Mouse (Mus musculus) erythroblast, embryonic 14.5 days (primary cell): ENCODE data around the gene Tmem63a. TPM values are rescaled to one million over a fixed set of nuclear protein-coding genes. Genes with fewer than 3 reads are reported as not detected.
"Not testable (repeated sequence)": the region's sequence is repeated elsewhere in the genome, so short reads cannot be mapped to it uniquely, and the experiment has no call there.

ENCODE experiments used
- H3K27me3 ChIP-seq: 2 replicates; pipeline ENCODE4 v1.6.1; 2012; ENCODE audit warnings: inconsistent platforms; ENCODE audit not compliant: control insufficient read depth
- H3K36me3 ChIP-seq: 2 replicates; pipeline ENCODE4 v1.6.1; 2012; ENCODE audit warnings: mild to moderate bottlenecking, inconsistent platforms; ENCODE audit not compliant: control insufficient read depth
- H3K4me1 ChIP-seq: 2 replicates; pipeline ENCODE4 v1.6.1; 2012; ENCODE audit warnings: inconsistent platforms; ENCODE audit not compliant: control insufficient read depth
- H3K4me3 ChIP-seq: replicated peaks from 2 replicates; pipeline ENCODE3; 2012; ENCODE audit warnings: moderate library complexity, mild to moderate bottlenecking, inconsistent platforms
- H3K9me3 ChIP-seq: 2 replicates; pipeline ENCODE4 v1.6.1; 2012; ENCODE audit warnings: low read length, inconsistent platforms, mixed read lengths; ENCODE audit not compliant: control insufficient read depth
- GATA1 ChIP-seq: IDR thresholded peaks from 2 replicates; pipeline ENCODE4 v1.6.1; 2012; ENCODE audit warnings: low read length, inconsistent platforms, mixed read lengths
- TAL1 ChIP-seq: IDR thresholded peaks from 3 replicates; pipeline ENCODE4 v1.6.1; 2012; ENCODE audit warnings: low read length, inconsistent platforms, mixed read lengths
- polyA plus RNA-seq: library from polyadenylated mRNA; stranded (reverse); fragments of >175 nt; gene quantifications from 2 replicates; pipeline ENCODE4 v1.2.3, GENCODE M21; 2012

Gene Tmem63a
- polyA plus RNA-seq, 1 experiment = 0.36 TPM

DNA sequence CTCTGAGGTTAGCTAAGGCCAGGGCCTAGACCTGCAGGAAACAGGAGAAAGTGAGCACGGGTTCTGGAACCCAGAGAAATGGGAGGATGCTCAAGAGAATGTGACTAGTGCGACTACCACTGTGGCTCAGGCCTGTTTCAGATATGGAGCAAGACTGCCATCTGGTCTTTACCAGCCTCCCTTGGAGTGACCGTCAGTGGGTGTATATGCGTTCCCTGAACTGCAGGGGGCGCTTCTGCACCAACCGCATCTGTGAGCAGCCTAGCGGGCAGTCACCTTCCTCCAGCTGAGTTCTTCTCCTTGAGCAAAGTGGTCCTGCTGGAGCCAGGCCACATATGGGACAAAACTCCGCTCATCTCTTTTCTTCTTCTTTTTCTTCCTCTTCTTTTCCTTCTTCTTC is 22.5 kb upstream of the Tmem63a start:
- peaks cover 25% of the 10 kb centered on the region for H3K4me1 ChIP-seq
- H3K4me3 ChIP-seq = no peak overlapping the region
- H3K36me3 ChIP-seq = no peaks in the 10 kb centered on the region
- H3K9me3 ChIP-seq = peaks cover 4% of the 10 kb centered on the region
- H3K27me3 ChIP-seq = peaks cover 8% of the 10 kb centered on the region
- no peak for TF ChIP-seq TAL1
- no peak for TF ChIP-seq GATA1

DNA sequence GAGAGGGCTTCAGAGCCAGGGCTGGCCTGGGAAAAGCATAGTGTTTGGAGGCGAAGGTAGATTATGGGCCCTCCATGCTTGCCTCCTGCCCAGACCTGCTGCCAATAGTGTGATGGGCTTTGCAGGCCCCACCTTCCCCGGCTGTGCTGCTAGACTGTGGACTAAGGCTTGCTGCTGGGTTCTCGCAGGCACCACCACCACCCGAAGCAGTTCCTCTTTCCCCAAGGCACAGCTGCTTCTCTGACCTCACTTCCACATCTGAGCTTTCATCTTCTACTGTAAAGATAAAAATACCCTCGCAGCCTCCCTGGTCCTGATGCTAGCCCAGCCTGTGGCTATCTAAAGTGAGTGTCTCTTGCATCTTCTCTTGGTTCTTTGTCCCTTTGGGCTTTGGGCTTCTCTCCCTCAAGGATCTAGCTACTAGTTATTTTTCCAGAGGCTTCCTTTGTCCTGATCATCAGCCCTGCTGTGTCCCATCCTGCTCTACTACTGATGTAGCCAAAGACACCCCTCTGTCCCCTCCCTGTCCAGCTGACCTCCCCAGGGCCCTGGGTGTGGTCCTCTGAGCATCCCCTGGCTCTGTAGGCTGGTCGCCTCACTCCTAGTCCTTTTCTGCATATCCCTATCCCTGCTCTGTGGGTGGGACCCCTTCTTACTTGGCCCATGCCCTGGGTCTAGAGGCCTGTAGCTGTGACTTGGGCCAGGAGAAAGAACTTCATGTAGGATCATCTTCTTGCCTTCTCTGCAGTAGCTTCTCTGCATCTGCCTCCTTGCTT is 19.7 kb upstream of the Tmem63a start:
- Histone ChIP-seq H3K27me3 (peaks cover 14% of the 10 kb centered on the region), H3K4me3 (no peak overlapping the region), H3K9me3 (peaks cover 2% of the 10 kb centered on the region; the same call in 1 of the 2 replicates), H3K4me1 (peaks cover 7% of the 10 kb centered on the region), H3K36me3 (no peaks in the 10 kb centered on the region)
- TF ChIP-seq GATA1 (no peak), TAL1 (no peak)

DNA sequence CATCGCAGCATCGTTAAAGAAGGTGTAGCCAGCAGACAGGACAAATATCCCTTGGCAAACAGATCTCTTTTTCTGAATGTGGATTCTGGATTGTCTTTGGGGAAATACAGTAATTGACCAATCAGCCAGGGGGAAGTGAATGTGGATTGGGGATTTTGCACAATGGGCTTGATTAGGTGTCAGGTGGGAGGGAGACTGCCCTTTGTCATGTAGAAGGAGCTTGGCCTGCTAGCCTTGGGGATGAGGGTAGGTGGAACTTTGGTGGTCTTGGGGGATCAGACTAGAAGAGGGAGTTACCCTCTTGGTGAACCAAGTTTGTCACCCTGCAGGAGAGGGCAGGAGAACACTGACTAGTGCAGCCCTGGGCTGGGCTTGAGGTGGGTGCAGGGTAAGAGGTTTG is 17.4 kb upstream of the Tmem63a start:
- TF ChIP-seq GATA1 = no peak
- TF ChIP-seq TAL1 = no peak
- H3K4me3 ChIP-seq = no peak overlapping the region
- H3K9me3 ChIP-seq = peaks cover under 1% of the 10 kb centered on the region
- H3K4me1 ChIP-seq = peaks cover 3% of the 10 kb centered on the region
- H3K27me3 ChIP-seq = peaks cover 25% of the 10 kb centered on the region
- H3K36me3 ChIP-seq = no peaks in the 10 kb centered on the region

DNA sequence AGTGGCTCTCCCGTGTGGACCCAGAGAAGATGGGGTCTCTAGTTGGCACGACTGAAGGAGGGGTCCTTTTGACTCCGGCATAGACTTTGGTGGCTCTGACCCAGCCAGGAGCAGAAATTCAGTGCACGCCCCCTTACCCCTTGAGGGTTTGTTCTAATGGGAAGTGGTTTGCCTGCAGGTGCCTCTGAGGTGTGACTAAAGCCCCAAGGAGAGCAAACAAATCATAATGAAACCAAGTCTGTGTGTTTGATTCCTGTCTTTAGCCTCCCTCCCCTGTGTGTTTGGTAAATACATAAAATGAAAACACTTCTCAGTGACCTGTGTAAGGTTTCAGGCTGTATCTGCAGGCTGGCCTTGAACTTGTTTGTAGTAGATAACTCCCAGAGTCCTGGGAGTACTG is 15.9 kb upstream of the Tmem63a start:
- TF ChIP-seq GATA1 (no peak), TAL1 (no peak)
- Histone ChIP-seq H3K27me3 (peaks cover 37% of the 10 kb centered on the region), H3K36me3 (no peaks in the 10 kb centered on the region), H3K4me1 (no peaks in the 10 kb centered on the region; the same call in none of the 2 replicates), H3K9me3 (peaks cover 11% of the 10 kb centered on the region), H3K4me3 (no peak overlapping the region)

DNA sequence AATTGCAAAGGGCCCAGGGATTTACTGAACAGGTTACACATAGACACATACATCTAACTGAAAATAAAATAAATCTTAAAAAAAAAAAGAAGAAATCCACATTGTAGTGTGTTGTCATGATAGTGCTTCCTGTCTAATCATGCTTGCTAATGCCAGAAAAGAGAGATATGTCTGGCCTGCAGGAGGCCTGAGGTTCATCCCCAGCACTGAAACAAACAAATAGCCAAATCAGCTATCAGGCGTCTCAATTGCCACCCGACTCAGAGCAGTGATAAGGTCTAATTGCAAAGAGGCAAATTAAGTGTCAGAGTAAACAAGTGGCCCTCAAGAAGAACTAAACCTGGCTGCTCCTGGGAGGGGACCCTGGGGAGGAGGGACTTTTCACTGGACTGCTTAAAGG is 12.5 kb upstream of the Tmem63a start:
- Histone ChIP-seq H3K4me3 (no peak overlapping the region), H3K9me3 (peaks cover 11% of the 10 kb centered on the region), H3K4me1 (no peaks in the 10 kb centered on the region; the same call in none of the 2 replicates), H3K27me3 (peaks cover 60% of the 10 kb centered on the region), H3K36me3 (no peaks in the 10 kb centered on the region)
- TF ChIP-seq GATA1 = no peak
- no peak for TF ChIP-seq TAL1

DNA sequence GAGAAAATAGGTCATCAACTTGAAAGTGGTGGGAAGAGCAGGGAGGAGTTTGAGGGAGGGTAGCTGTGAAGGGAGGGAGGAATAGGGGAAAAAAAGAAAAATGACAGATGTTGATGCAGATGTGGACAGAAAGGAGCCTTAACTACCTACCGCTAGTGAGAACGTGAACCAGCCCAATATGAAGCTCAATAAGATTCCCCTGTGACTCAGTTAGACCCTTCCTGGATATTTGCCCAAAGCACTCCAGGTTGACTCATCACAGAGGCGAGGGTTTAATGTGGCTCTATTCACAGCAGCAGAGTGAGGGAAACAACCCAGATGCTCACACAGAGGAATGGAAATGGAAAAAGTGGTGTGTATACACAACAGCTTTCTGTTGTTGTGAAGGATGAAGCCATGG is 11.0 kb upstream of the Tmem63a start:
- Histone ChIP-seq H3K4me1 (no peaks in the 10 kb centered on the region; the same call in none of the 2 replicates), H3K4me3 (no peak overlapping the region), H3K9me3 (peaks cover 11% of the 10 kb centered on the region), H3K36me3 (no peaks in the 10 kb centered on the region), H3K27me3 (peaks cover 74% of the 10 kb centered on the region)
- TF ChIP-seq GATA1 (no peak), TAL1 (no peak)

DNA sequence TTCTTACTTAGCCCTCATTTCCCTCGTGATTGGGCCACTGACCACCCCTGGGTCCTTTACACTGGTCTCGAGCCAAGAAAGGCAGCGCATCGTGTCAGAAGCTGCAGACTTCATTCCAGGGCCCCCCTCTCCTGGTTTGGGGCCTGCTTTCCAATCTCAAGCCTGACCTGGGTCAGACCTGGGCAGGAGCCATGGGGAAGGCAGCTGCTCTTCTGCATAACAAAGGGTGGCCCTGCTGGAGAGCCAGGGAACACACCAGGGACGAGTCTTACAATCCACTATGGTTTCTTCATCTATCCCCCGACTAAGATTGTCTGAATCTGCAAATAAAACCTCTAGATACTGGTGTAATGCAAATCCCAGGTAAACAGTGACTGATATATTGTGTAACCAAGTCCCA is 8.5 kb upstream of the Tmem63a start:
- Histone ChIP-seq H3K4me3 (no peak overlapping the region), H3K9me3 (peaks cover 11% of the 10 kb centered on the region), H3K4me1 (peaks cover 2% of the 10 kb centered on the region), H3K36me3 (no peaks in the 10 kb centered on the region), H3K27me3 (peaks cover 86% of the 10 kb centered on the region)
- TF ChIP-seq TAL1 = no peak
- TF ChIP-seq GATA1 = no peak

DNA sequence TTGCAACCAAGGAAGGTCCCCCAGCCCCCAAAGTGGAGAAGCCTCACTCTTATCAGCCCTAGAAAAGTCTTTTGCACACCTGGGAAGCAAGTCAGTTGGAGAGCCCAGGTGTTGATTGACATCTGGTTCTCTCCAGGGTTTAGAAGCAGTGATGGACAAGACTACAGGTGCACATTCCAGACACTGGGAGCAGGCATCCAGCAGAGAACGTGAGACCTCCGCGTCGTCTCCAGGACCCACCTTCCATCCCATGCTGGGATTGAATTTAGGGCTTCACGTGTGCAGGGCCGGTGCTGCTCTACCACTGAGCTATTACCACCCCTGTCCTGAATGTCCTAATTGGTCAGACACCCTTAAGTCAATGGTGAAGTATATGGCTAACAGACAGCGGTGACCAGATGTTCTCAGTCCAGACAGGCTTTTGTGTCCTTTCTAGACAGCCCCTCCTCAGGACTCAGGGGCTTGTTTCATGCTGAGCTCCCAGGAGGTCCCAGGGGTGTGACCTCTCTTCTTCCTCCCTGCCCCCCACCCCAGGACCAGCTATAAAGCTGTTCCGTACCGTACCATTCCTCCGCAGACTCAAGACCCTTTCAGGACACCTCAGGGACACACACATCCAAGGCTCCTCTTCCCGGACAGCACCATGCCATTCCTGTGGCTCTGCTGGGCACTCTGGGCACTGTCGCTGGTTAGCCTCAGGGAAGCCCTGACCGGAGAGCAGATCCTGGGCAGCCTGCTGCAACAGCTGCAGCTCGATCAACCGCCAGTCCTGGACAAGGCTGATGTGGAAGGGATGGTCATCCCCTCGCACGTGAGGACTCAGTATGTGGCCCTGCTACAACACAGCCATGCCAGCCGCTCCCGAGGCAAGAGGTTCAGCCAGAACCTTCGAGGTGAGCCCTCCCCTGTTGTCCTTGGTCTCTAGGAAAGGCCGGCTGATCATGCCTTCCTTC is 7.4 kb upstream of the Tmem63a start, which contains the start of gene Lefty1:
Gene Lefty1, plus strand, starts transcription at position 556 of the 953 bp plus-strand sequence.
- Histone ChIP-seq H3K9me3 (peaks cover 11% of the 10 kb centered on the region), H3K4me1 (peaks cover 2% of the 10 kb centered on the region), H3K4me3 (no peak within 1 kb of the TSS), H3K27me3 (peaks cover 82% of the 10 kb centered on the region), H3K36me3 (no peaks in the 10 kb centered on the region)
- TF ChIP-seq TAL1 (no peak), GATA1 (no peak)

DNA sequence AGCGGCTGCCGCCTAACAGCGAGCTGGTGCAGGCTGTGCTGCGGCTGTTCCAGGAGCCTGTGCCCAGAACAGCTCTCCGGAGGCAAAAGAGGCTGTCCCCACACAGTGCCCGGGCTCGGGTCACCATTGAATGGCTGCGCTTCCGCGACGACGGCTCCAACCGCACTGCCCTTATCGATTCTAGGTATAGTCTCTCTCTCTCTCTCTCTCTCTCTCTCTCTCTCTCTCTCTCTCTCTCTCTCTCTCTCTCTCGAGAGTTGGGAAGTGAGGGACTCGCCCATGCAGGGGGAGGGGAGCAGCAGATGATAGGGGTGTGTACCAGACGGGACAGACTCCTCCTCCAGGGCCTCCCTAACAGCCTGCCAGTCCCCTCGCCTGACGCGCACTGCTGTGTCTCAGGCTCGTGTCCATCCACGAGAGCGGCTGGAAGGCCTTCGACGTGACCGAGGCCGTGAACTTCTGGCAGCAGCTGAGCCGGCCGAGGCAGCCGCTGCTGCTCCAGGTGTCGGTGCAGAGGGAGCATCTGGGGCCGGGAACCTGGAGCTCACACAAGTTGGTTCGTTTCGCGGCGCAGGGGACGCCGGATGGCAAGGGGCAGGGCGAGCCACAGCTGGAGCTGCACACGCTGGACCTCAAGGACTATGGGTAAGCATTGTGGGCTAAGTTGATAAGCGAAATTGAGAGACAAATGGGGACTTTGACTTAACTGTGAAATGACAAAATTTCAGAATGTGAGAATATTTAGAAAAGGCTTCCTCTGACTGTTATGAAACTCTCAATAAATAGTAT is 5.3 kb upstream of the Tmem63a start:
- H3K4me3 ChIP-seq = peak overlapping the region; percentile 26
- H3K27me3 ChIP-seq = peaks cover 75% of the 10 kb centered on the region
- not testable (repeated sequence) for H3K36me3 ChIP-seq, H3K9me3 ChIP-seq
- peaks cover 13% of the 10 kb centered on the region for H3K4me1 ChIP-seq

DNA sequence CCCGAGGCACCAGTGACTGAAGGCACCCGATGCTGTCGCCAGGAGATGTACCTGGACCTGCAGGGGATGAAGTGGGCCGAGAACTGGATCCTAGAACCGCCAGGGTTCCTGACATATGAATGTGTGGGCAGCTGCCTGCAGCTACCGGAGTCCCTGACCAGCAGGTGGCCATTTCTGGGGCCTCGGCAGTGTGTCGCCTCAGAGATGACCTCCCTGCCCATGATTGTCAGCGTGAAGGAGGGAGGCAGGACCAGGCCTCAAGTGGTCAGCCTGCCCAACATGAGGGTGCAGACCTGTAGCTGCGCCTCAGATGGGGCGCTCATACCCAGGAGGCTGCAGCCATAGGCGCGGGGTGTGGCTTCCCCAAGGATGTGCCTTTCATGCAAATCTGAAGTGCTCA is 4.5 kb upstream of the Tmem63a start:
- not testable (repeated sequence) for H3K4me3 ChIP-seq
- Histone ChIP-seq H3K4me1 (peaks cover 20% of the 10 kb centered on the region), H3K27me3 (peaks cover 74% of the 10 kb centered on the region)

DNA sequence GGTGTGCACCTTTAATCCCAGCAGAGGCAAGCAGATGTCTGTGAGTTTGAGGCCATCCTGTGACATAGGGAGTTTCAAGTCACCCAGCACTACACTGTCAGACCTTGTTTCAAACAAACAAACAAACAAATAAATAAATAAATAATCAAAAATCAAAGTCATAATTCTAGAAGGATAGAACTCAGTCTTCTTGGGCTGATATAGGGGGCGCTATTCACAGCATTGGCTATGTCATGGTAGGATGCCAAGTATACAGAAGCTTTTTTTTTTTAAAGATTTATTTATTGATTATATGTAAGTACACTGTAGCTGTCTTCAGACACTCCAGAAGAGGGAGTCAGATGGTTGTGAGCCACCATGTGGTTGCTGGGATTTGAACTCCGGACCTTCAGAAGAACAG is 3.4 kb upstream of the Tmem63a start:
- not testable (repeated sequence) for H3K36me3 ChIP-seq, H3K9me3 ChIP-seq, H3K4me3 ChIP-seq
- peaks cover 64% of the 10 kb centered on the region for H3K27me3 ChIP-seq
- H3K4me1 ChIP-seq = peaks cover 32% of the 10 kb centered on the region

More for the DNA sequence above, 4.5 kb upstream of the Tmem63a start:
- H3K36me3 ChIP-seq, H3K9me3 ChIP-seq: not testable (repeated sequence)
